Mouse (Mus musculus) thymus, postnatal 14 days (tissue): ENCODE results near the gene Zbtb9.
A peak's percentile ranks its signal among the peaks of the same experiment; 100 is the strongest.

ENCODE experiments used
- DNase-seq: peaks from one replicate; pipeline ENCODE4 v3.0.0; 2021

Gene Zbtb9

GRCm38 (mm10) chr17:26947231-26948100 lies 25.5 kb upstream of the Zbtb9 start:
- no peak for DNase-seq

GRCm38 (mm10) chr17:26948316-26949050 lies 24.5 kb upstream of the Zbtb9 start:
- peak; percentile 49 for DNase-seq

GRCm38 (mm10) chr17:26949051-26949577 lies 23.9 kb upstream of the Zbtb9 start:
- peak; percentile 36 for DNase-seq

- DNase-seq: no peak
Measured at GRCm38 (mm10) chr17:26949866-26950265, 23.1 kb upstream of the Zbtb9 start.

GRCm38 (mm10) chr17:26950560-26951288 lies 22.2 kb upstream of the Zbtb9 start:
- DNase-seq: no peak

GRCm38 (mm10) chr17:26951406-26951805 lies 21.6 kb upstream of the Zbtb9 start:
- peak; percentile 91 for DNase-seq

GRCm38 (mm10) chr17:26951952-26952877 lies 20.8 kb upstream of the Zbtb9 start:
- peak; percentile 47 for DNase-seq

GRCm38 (mm10) chr17:26953201-26953600 lies 19.8 kb upstream of the Zbtb9 start:
- no peak for DNase-seq

- DNase-seq: no peak
Measured at GRCm38 (mm10) chr17:26953726-26954125, 19.2 kb upstream of the Zbtb9 start.

- no peak for DNase-seq
Measured at GRCm38 (mm10) chr17:26956309-26956708, 16.7 kb upstream of the Zbtb9 start.

- DNase-seq: no peak
Measured at GRCm38 (mm10) chr17:26956895-26957294, 16.1 kb upstream of the Zbtb9 start.

- no peak for DNase-seq
Measured at GRCm38 (mm10) chr17:26957872-26958271, 15.1 kb upstream of the Zbtb9 start.

GRCm38 (mm10) chr17:26958880-26959279 lies 14.1 kb upstream of the Zbtb9 start:
- DNase-seq: no peak

- DNase-seq: no peak
Measured at GRCm38 (mm10) chr17:26959815-26960214, 13.2 kb upstream of the Zbtb9 start.

GRCm38 (mm10) chr17:26961572-26962240 lies 11.3 kb upstream of the Zbtb9 start:
- no peak for DNase-seq

GRCm38 (mm10) chr17:26966993-26967392 lies 6.0 kb upstream of the Zbtb9 start:
- no peak for DNase-seq

- DNase-seq: no peak
Measured at GRCm38 (mm10) chr17:26967477-26967876, 5.5 kb upstream of the Zbtb9 start.

GRCm38 (mm10) chr17:26968200-26968611 lies 4.8 kb upstream of the Zbtb9 start:
- no peak for DNase-seq

- no peak for DNase-seq
Measured at GRCm38 (mm10) chr17:26969257-26969656, 3.7 kb upstream of the Zbtb9 start.

GRCm38 (mm10) chr17:26970221-26970620 lies 2.7 kb upstream of the Zbtb9 start:
- no peak for DNase-seq

- DNase-seq: no peak
Measured at GRCm38 (mm10) chr17:26971247-26971905, 1.6 kb upstream of the Zbtb9 start.
